Mouse (Mus musculus): ENCODE results near the gene Samhd1.

Samhd1 gene

GRCm38 (mm10) chr2:157136176-157136575 lies 1.1 kb upstream of the Samhd1 start:
- no peak for DNase-seq (ENCODE audit: low spot score)

- DNase-seq (ENCODE audit: low spot score), result no peak
Observed at GRCm38 (mm10) chr2:157135529-157136120, 560 bp upstream of the Samhd1 start.

- DNase-seq (ENCODE audit: low spot score), result no peak
Observed at GRCm38 (mm10) chr2:157134479-157134931, 560 bp downstream of the Samhd1 start.

- peak; percentile 25 for DNase-seq (ENCODE audit: low spot score)
Observed at GRCm38 (mm10) chr2:157133769-157134478, 1.1 kb downstream of the Samhd1 start.

DNA sequence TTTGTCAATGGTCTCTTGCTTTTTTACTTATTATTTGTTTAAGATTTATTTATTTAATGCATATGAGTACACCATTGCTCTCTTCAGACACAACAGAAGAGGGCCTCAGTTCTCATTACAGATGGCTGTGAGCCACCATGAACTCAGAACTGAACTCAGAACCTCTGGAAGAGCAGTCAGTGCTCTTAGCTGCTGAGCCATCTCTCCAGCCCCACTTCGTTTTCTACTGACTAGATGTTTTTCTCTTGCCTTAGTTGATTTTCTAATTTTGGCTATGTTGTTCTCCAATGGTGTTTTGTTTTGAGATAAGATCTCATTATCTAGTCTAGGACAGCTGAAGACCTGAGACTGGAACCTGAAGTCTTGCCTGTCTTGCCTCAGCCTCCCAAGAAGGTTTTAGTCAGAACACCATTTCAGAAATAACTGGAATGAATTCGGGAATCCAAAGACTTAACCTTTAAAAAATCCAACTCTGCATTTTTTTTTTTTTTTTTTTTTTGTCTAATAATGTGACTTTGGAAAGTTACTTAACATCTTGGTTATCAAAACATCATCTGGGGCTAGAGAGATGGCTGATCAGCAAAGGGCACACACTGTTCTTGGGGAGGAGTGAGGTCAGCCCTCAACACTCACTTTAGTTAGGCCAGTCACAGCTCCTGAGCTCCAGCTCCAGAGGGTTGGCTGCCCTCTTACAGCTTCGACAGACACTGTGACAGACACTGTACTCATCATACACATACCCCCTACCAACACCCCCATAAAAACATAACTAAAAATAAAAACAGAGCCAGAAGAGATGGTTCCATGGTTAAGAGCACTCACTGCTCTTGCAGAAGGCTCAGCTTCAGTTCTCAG lies 2.2 kb downstream of the Samhd1 start:
- DNase-seq (ENCODE audit: low spot score), result no peak

DNA sequence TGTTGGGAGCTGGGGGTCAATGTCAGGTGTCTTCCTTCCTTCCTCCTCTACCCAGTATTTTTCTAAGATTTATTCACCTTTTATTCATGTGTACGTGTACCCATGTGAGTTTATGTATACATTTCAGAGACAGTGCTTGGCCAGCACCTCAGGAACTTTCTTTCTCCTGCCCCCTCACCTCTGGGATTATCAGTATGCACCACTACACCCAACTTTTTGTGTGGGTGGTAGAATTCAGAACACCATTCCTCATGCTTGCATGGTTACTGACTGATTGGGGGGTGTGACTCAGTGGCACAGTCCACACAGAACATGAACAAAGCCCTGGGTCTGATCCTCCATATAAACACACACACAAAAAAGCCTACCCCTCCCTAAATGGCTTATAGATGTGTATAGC lies 3.0 kb downstream of the Samhd1 start:
- no peak for DNase-seq (ENCODE audit: low spot score)

- DNase-seq (ENCODE audit: low spot score), result peak; percentile 19
Observed at GRCm38 (mm10) chr2:157130813-157131514, 4.1 kb downstream of the Samhd1 start.

DNA sequence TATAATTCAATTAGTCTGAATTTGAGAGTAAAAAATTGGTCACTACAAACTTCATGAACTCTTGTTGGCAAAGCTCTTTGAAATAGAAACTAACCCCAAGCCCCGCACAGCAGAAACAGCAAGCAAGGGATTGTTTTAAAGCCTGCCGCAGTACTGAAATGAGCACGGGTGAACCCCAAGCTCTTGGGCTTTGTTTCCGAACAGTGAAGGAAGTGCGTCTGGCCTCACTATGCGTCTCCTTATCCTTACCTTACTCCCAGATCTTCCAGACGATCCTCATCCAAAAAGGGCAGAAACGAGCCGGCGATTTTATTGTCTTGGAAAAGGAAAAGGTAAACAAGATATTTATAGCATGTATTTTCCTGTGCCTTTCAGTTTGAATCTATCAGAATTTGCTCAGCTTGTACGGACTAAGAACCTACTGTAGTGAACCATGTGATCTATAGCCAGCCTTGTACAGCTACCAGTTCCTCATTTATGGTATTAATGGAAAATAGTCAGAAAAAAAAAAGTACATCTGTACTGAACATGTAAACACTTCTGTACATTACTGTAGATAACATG lies 5.4 kb downstream of the Samhd1 start:
- DNase-seq (ENCODE audit: low spot score), result no peak

DNA sequence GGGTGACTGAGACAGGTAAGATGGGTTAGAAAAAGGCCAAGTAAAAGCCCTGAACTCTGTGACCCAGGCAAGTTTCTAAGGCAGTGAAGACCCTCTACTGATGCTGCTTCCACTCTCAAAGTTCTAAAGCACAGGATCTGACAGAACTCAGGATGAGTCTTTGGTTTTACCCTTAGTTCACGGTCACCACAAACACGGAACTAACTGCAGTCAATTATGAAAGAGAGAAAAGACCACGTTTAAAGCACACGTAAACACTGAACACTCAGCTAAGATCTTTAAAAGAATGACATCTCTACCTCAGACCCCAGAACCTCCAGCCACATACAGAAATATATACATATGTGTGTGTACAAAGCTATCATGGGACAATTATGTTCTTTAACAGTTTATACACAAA lies 6.0 kb downstream of the Samhd1 start:
- no peak for DNase-seq (ENCODE audit: low spot score)

GRCm38 (mm10) chr2:157128072-157128471 lies 7.0 kb downstream of the Samhd1 start:
- DNase-seq (ENCODE audit: low spot score), result no peak

DNA sequence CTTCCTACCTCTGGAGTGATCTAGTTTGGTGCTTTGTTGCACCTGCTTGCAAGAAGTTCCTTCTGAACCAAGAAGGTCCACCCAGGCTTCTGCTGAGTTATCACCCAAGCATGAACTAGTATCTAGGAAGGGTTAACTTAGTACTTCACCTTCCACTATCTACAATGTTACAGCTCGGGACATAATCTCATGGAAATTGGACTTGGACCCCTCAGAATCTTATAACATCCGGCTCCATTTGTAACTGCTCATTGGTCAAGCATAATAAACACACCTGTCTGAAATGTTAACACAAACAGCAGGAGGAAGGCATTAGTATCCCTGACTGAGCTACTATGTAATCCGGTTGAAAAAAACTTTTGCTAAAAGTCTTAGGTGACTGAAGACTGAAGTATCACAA lies 7.7 kb downstream of the Samhd1 start:
- no peak for DNase-seq (ENCODE audit: low spot score)

- no peak for DNase-seq (ENCODE audit: low spot score)
Observed at GRCm38 (mm10) chr2:157125246-157125645, 9.8 kb downstream of the Samhd1 start.

DNA sequence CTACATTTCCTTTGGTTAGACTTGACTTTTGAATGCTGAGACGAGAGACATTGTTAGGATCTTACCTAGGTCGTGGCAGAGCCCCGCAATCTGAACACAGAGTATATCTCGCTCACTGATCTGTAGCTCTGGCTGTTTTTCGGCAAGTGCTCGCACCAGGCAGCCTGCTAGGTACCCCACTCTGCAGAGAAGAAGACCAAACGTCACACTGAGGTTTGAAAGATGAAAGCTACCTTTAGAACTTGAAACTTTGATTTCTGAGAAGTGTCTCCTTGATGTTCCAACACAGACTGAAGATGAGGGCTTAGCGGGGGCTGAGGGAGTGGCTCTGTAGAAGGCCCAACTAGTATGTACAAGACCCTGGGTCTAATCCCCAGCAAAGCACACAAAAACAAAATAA lies 13.3 kb downstream of the Samhd1 start:
- no peak for DNase-seq (ENCODE audit: low spot score)

GRCm38 (mm10) chr2:157119075-157119474 lies 16.0 kb downstream of the Samhd1 start:
- DNase-seq (ENCODE audit: low spot score), result no peak

- no peak for DNase-seq (ENCODE audit: low spot score)
Observed at GRCm38 (mm10) chr2:157118556-157118955, 16.5 kb downstream of the Samhd1 start.

DNA sequence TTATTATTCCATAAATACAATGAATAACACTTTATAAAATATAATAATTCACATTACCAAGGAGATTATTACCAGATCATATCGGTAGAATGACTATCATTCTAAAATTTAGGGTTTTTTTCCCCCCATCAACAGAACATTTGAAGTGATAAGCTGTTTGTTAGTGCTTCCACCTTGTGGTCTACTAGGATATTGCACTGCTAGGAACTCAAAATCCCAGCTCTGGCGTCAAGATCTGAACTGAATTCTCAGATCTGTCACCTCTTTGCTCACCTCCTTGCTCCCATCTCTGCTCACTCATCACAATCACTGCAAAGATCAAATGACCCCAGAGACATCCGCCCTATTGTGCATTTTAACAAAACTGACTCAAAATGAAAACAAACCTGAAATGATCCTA lies 18.1 kb downstream of the Samhd1 start:
- DNase-seq (ENCODE audit: low spot score), result no peak

- no peak for DNase-seq (ENCODE audit: low spot score)
Observed at GRCm38 (mm10) chr2:157108236-157108635, 26.8 kb downstream of the Samhd1 start.

DNA sequence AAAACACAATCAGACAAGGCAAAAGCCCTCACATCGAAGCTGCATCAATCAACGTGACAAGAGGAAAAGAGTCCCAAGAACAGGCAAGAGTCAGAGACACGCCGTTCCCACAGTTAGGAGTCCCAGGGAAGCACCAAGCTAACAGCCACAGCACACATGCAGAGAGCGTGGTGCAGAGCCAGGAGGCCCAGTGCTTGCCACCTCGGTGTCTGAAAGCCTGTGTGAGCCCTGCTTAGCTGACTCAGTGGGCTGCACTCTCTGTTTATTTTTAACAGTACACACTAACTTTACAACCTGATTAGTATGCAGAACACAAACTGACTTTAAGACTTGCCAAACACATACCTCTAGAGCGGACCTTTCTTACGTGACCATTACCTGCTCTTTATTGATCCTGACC lies 30.6 kb downstream of the Samhd1 start:
- DNase-seq (ENCODE audit: low spot score), result no peak

- DNase-seq (ENCODE audit: low spot score), result no peak
Observed at GRCm38 (mm10) chr2:157102256-157102655, 32.8 kb downstream of the Samhd1 start.

DNA sequence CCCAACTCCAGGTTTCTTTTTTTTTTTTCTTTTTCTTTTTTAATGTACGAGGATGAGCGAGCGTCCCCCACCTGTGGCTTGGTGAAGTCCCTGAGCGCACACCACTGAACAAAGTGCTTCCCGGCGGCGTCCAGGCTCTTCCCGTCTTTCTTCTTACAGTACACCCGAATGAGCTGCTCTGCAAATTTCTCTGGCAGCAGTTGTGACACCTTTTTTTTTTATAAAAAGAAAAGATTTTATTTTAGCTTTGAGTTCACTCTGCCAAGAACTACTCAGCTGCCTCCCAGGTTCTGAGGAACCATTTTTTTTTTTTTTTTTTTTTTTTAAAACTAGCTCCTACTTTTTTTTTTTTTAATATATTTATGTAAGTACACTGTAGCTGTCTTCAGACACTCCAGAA lies 33.4 kb downstream of the Samhd1 start:
- DNase-seq (ENCODE audit: low spot score), result no peak

DNA sequence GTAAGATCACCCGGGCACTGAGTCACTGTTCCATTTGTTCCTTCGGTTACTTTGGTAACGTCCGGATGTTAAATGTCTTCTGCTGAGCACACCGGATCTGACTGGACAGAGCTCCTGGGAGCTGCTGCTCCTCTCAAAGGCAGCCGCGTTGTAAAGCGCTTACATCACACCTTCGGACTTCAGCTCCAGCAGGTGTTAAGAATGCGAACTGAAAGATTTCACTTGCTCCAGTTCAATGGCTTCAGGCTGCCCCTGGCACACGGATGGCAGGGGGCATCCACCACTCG lies 34.8 kb downstream of the Samhd1 start:
- DNase-seq (ENCODE audit: low spot score), result no peak

Data from spleen, adult 12 weeks (tissue).